Mouse (Mus musculus): ENCODE measurements around the gene Cbx3.
A peak's percentile ranks its signal among the peaks of the same experiment; 100 is the strongest.
"Not testable (repeated sequence)": the region's sequence is repeated elsewhere in the genome, so short reads cannot be mapped to it uniquely, and the experiment has no call there.

Gene Cbx3

DNA sequence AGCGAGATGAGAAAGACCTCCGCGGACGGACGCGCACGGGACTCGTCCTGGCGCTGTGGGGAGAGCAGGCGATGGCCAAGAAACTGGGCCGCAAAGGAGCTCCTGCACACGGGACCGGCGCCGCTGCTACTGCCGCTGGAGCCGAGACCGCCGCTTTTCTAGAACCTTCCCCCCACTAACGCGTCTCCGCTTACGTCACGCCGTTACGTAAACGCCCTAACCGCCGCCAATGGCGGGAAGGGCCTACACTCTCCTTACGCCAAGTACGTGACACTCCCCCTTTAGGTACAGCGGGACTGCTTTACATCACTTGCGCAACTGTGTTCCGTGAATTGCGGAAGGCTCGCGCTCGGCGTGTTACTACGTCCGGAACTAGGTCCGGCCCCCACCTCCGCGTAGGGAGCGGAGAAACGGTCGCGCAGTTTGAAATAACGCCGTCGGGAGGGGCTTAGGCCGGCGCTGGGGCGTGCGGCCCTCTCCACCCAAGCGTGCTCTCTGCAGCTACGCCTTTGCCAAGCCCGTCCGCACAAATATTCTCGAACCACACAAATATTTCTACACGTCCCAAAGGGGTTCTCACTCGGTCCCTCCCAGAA lies 347 bp upstream of the Cbx3 start, which contains the start of gene Hnrnpa2b1:
TSS of gene Hnrnpa2b1 (minus strand) at position 180 of the 596 bp plus-strand sequence.
- peak; percentile 99 for DNase-seq (ENCODE audit: low read depth, low spot score)

DNA sequence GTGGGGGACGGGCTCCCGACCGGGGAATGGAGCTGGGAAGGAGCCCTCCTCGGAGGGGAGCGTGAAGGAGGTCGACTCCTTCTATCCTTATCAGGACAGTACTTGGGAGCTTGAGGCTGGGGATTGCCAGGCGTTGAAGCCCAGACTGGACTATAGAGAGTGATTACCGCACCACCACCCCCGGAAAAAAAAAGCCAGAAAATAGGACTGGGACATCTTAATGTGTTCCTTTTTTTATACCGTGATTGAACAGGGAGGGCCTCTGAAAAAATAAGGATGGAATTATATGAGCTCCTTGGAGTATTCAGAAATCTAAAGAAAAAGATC lies 982 bp downstream of the Cbx3 start:
- DNase-seq (ENCODE audit: low read depth, low spot score) = no peak

DNA sequence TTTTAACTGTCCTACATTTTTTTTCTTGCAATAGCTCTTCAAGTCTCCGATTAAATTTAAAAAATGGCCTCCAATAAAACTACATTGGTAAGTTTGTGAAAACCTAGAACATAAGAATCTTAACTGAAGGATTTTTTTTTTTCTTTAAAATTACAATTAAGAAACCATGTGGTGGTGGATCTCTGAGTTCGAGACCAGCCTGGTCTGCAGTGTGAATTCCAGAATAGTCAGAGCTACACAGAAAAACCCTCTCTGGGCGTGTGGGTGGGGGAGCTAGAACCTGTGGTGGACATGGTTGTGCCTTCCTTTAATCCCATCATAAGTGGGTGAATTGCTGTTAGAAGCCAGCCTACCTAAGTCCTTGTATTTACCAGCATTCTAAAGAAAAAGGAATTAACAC lies 1.6 kb downstream of the Cbx3 start:
- no peak for DNase-seq (ENCODE audit: low read depth, low spot score)

DNA sequence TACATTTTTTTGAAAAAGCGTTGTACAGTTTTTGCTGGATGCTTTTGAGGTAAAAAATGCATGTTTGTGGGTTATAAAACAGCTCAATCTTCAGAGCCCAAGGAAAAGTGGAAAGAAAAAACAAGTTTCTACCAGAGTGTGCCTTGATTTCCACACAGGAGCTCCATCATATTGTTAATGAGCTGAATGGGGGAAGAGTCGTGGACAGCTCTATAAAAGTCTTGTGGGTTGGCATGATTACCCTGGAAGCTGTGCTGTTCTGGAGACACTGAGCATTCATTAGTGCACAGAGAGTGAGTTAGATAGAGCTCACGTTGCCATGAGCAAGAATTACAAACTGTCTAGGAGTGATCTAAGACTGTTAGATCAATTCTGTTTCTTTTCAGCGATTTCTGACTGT lies 2.1 kb downstream of the Cbx3 start:
- DNase-seq (ENCODE audit: low read depth, low spot score) = no peak

DNA sequence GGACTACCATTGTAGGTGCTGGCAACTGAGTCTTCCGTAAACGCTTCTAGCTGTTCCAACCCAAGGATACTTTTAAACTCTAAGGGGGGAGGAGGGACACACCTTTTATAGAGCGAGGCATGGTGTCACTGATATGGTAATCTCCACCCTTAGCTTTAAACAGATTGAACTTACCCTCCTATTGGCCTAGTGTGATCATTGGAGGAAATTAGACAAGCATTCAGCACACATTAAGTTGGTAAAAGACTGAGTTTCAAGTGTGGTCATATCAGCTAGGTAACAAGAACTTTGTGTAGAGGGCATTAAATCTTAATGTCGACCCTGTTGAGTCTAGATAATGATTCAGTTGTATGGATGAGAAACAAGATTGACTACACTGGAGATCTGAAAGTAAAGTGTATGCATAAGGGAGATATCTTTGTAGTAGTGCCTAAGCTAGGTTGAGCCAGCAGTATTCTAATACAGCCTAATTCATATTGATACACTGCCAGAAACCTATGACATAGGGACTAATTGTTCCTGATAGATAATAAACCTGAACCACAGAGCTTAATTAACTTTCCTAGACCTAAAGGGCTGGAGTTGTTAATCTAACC lies 9.1 kb downstream of the Cbx3 start:
- DNase-seq (ENCODE audit: low read depth, low spot score) = no peak

DNA sequence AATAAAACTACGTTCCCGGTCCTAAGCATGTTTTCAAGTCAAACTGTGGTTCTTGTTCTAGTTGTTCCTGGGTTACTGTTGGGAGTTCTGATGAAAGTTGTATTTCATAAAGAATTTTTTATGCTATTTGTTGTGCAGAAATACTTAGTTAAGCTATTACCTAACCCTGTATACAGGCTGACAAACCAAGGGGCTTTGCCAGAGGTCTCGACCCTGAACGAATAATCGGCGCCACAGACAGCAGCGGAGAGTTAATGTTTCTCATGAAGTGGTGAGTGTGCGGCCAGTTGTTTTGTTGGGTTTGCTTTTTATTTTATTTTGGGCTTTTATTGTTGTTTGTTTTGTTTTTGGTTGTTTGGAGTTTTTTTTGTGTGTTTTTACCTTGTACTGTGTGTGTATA lies 11.4 kb downstream of the Cbx3 start:
- DNase-seq (ENCODE audit: low read depth, low spot score) = no peak

DNA sequence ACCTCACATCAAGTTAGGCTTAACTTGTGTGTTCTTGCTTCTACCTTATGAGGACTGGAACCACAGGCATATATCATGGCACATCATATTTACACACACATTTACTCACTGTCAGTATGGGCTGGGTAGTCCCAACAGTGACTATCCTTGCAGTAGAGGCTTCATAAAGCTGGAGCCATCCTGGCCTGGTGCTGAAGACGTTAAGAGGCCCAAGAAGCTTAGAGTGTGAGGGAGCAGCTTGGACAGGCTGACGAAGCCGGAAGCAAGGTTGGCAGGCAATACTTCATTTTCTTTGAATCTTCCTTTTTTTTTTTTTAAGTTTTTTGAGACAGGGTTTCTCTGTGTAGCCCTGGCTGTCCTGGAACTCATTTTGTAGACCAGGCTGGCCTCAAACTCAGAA lies 13.7 kb downstream of the Cbx3 start:
- DNase-seq (ENCODE audit: low read depth, low spot score) = no peak

DNA sequence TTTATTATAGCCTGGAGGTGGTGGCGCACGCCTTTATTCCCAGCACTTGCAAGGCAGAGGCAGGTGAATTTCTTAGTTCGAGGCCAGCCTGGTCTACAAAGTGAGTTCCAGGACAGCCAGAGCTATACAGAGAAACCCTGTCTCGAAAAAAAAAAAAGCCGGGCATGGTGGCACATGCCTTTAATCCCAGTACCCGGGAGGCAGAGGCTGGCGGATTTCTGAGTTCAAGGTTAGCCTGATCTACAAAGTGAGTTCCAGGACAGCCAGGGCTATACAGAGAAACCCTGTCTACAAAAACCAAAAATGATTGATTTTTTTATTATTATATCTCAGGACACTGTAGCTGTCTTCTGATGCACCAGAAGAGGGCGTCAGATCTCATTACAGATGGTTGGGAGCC lies 14.4 kb downstream of the Cbx3 start:
- not testable (repeated sequence) for DNase-seq (ENCODE audit: low read depth, low spot score)

DNA sequence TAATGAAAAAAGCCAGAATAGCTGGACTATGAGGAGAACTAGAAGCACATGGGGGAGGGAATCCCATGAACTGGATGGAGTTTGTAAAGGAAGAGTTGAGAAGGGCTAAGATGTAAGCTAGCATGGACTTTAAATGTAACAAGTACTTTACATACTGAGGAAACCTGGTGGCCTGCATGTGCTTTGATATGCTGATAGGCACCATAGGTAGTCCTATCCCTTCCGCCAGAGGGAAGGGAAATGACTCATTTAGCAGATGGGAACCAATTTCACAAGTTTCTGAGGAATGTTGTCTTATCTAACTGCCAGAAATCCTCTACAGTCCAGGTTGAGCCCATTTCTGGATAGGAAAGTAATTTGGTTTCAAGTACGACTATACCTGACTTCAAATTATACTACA lies 15.5 kb downstream of the Cbx3 start:
- peak; percentile 61 for DNase-seq (ENCODE audit: low read depth, low spot score)

DNA sequence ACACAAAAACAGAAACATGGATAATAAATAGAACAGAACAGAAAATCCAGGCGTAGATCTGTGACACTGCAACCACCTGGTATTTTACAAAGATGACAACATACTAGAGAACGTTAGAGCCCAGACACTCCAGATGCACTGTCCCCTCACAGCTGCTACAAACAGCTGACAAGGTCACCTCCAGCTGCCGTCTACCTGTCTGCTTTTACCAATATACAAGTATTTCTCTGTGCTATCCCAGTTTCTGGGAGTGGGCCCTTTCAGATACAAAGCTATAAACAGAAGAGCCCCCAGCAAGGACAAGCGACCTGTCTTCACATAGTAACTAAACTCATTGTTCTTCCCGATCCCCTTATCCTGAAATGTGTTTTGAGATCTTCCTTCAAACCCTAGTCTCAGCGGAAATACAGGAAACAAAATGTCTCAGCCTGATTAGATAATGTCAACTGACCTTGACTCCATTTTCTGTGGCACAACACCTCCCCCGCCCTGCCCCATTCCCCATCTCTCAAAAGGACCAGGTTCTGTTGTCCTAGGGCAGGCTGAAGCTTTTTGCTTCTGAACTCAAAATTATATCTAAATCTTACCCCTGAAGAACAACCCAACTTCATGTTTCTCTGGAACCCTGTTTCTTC lies 16.0 kb downstream of the Cbx3 start:
- peak; percentile 18 for DNase-seq (ENCODE audit: low read depth, low spot score)

DNA sequence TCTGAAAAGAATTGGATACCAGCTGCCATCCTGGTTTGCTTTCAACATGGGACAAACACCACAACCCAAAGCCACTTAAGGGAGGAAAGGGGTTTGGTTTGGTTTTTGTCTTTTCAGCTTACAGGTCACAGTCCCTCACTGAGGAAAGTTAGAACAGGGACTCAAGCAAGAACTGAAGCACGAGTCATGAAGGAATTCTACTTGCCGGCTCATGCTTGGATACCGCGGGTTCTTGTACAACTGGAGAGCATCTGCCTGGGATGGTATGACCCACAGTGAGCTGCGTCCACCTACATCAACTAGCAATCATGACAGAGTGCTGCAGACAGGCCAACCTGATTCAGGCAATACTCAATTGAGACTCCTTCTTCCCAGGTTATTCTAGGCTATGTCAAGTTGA lies 16.6 kb downstream of the Cbx3 start:
- no peak for DNase-seq (ENCODE audit: low read depth, low spot score)

DNA sequence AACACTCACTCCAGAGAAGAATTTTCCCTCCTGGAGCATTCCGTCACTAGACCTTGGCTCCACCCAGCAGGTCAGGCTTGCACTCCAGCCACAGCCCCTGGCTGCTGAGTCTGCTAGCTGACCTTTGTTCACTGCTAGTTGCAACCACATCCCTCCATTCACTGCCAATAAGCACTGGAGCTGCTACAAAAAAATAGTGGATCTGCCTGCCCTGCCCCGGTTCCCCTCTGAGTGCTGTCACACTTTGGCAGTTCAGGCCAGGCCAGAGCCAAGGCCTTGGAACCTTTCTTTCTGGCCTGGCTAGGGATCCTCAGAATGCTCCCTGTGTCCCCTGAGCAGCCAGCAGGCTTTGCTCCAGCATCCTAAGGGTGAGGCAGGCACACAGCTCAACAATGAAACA lies 19.6 kb downstream of the Cbx3 start:
- DNase-seq (ENCODE audit: low read depth, low spot score) = peak; percentile 56

DNA sequence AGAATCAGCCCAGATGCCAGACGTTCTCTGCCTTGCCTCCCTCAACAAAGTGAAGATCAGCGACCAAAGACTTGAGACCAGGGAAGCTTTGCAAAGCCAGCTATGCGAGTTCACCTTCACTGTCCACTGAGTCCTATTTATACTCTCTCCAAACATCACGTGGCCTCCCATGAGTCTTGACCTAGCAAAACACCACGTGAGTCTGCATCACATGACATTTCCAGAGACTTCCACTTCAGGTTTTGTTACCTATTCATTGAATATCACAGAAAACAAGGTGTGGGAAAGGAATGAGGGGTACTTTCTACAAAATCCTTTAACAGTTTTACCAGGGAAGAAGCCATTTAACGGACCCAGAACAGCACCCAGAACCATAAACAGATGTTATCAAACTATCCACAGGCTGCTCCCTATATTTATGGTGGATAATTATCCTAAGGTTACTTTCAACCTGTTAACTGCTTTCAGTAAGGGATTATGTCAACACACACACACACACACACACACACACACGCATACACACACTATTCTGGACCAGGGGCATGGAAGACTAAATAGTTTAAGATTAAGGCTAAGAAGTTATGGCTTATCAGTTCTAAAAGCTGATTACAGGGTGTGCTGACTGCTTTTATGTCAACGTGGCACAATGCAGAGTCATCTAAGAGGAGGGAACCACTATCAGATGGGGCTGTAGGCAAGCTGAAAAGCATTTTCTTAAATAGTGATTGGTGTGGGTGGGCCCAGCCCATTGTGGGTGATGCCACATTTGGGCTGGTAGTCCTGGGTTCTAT lies 27.4 kb downstream of the Cbx3 start:
- no peak for DNase-seq (ENCODE audit: low read depth, low spot score)

DNA sequence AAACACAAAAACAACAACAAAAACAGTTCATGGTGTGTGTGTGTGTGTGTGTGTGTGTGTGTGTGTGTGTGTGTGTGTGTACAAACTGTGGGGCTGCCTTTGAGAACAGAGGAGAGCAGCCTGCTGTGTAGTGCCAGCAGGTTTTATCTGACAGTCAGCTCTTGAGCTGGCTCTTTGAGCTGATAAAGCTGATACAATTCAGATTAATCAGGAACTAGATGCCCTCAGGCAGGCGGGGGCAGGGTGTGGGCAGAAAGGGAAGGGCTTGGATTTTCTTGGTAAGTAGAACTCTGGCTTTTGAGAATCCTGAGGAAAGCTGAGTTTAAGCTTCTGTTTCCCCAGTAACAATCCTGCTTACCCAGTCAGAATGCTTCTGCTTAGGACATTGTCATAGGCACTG lies 35.5 kb downstream of the Cbx3 start:
- peak; percentile 65 for DNase-seq (ENCODE audit: low read depth, low spot score)

DNA sequence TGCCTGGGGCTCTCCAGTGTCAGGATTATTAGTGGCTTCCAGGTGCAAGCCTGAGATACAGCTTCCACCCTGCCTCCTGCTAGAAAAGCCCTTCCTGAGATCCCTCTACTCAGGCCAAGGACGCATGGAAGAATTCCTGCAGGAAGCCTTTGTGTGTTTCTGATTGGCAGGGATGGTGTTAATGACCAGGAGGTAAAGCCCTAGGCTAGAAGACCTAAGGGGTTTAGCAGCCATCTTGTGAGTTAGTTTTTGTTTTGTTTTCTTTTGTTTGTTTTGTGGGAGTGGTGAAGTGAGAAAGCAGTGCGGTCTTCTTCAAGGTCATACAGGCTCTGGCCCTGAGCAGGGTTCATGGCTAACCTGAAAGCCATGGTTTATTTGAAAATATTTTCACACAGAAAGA lies 37.4 kb downstream of the Cbx3 start:
- DNase-seq (ENCODE audit: low read depth, low spot score) = peak; percentile 79

DNA sequence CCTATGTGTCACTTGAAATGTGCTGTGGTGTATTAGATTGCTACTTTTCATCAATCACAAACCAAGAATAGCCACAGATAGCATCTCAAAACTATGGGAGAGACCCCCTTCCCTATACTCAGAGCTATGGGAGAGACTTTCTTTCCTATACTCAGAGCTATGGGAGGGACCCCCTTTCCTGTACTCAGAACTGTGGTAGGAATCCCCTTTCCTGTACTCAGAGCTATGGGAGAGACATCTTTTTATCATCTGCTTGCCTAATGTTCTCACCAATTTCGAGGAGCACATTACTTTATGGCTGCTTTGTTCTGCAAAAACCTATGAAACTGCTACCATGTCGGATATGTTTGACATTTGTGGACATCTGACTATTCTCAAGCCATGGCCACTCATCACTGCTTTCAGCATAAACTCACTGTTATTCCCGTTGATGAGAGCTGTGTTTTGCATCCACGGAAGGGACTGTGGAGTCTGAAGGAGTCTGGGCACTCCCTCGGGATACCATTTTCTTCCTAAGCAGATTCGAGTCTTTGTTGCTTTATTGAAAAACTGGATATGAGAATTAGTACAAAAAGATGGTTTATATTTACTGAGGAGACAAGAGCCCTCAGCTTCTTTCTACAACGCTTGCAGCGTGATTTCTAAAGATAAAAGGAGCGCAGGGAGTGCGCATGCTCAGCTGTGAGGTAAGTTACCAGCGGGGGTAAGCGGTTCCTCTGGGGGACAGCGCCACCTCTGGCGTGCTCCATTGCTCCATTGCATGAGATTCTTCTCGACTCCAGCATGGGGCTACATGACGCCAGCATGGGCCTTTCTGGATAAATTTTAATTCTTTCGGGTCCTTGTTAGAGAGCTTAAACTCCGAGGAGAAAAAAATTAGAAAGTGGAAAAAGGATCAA lies 38.8 kb downstream of the Cbx3 start:
- peak; percentile 93 for DNase-seq (ENCODE audit: low read depth, low spot score)

DNA sequence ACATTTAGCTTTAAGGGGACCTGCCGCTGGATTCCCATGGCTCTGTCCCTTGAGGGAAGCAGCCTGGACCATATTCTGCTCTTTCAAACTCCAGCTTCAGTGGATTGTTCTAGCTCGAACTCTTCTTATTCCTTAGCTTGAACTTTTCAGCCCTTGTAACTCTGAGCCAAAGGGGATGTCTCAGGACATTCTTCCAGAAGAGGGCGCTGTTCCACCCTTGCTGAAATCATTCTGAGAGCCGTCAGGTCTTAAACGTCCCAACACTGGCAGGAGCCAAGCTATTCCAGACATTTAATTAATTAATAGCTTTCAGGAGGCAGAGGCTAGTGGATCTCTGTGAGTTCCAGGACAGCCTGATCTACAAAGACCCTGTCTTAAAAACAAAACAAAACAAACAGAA lies 39.9 kb downstream of the Cbx3 start:
- peak; percentile 88 for DNase-seq (ENCODE audit: low read depth, low spot score)

DNA sequence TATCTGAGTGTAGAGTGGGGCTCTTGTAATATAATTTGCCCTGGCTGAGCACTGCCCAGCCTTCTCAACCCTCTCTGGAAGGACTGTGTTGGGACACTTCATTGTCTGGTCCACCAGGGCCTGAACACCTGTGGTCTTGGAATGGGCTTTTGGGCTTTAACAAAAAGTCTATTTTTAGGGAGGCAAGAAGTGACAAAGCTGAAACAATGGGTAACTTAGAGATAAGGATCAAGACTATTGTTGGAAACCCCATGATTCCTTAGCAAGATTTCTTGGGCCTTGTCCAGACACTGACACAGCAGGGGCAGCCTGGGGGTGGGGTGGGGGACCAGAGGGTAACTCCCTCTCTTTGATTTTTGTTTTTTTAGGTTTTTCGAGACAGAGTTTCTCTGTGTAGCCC lies 40.8 kb downstream of the Cbx3 start:
- peak; percentile 63 for DNase-seq (ENCODE audit: low read depth, low spot score)

DNA sequence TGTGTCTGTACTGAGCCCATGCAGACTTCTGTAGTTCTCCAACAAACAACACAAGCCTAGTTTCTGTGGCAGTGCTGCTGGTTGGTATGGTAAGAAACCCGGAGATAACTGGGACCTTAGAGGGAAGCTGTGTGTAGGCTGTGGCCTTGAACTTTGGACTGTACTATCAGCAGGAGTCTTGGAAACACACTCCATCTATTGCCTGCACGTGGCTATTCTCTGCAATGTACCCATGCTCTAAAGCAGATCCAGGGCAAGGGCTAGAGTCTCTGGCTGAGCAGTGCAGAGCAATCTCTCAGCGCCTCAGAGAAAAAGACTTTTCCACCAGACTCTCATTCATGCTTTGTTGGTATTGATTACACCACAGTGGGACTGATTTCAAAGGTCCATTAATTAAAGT lies 43.6 kb downstream of the Cbx3 start:
- no peak for DNase-seq (ENCODE audit: low read depth, low spot score)

DNA sequence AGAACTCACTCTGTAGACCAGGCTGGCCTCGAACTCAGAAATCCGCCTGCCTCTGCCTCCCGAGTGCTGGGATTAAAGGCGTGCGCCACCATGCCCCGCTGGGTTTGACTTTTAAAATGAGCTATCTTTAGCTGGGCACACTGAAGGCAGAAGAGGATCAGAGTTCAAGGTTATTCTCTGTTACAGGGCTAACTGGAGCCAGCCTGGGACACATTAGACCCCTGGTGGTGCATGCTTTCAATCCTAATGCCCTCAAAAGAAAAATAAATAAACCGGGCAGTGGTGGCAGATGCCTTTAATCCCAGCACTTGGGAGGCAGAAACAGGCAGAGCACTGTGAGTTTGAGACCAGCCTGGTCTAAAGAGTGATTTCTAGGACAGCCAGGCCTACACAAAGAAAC lies 44.7 kb downstream of the Cbx3 start:
- peak; percentile 59 for DNase-seq (ENCODE audit: low read depth, low spot score)

DNA sequence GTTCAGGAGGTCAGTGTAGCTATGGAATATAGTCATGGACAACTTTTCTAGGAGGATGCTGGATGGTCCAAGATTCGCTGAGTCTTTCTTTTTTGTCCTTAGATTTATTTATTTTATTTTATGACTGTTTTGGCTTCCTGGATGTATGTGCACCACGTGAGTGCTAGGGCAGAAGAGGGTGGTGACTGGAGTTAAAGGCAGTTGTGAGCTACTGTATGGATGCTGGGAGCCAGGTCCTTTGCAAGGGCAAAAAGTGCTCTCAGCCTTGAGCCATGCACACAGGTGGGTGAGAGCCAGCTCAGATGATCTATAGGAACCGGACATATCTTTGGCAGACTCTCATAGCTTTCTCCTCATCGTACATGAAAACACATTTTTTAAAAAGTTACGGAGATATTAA lies 53.1 kb downstream of the Cbx3 start:
- no peak for DNase-seq (ENCODE audit: low read depth, low spot score)

All from ZHBTc4 (cell line).